Mouse (Mus musculus) lung, adult 2 months (tissue): ENCODE results near the gene Prpf6.

Experiments used
- CTCF ChIP-seq: fragments of 200-500 bp; IDR thresholded peaks from 2 replicates; pipeline ENCODE4 v1.5.1; 2011; ENCODE audit warnings: mild to moderate bottlenecking, low read length, control low read depth; ENCODE audit not compliant: insufficient read depth
- POLR2A ChIP-seq: fragments of 200-500 bp; IDR thresholded peaks from 2 replicates; pipeline ENCODE4 v1.6.1; 2011; ENCODE audit warnings: low read depth, mild to moderate bottlenecking, control low read depth, low read length, borderline replicate concordance; ENCODE audit errors: extremely low read depth

DNA sequence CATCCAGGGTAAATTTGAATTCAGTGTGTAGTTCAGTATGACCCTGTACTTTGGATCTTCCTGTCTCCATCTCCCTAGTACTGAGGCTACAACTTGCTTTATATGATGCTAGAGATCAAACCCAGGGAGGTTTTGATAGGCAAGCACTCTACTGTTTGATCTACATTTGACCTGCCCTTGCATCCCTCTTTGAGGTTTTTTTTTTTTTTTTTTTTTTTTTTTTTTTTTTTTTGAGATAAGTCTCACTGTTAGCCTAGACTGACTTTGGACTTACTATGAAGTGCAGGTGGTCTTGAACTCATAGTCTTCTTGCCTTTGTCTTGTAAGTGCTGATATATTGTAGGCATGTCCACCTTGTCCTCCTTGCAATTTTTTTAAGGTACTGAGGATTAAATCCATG lies 36.8 kb downstream of the Prpf6 start:
- no peak for TF ChIP-seq POLR2A
- no peak for TF ChIP-seq CTCF
